Mouse (Mus musculus) midbrain, embryonic 12.5 days (tissue): ENCODE measurements around the gene Prss38. TPM values are rescaled to one million over a fixed set of nuclear protein-coding genes. Genes with fewer than 3 reads are reported as not detected.

Experiments used
- ATAC-seq: fragments of 200-750 bp; cut with Nextera tagmentation; 2 replicates; pipeline ENCODE4 v1.8.0; 2017; ENCODE audit warnings: low read depth, moderate TSS enrichment, moderate library complexity; ENCODE audit not compliant: low FRiP score
- H3K27ac ChIP-seq: fragments of 300-500 bp; sonication (generic); replicated peaks from 2 replicates; pipeline ENCODE4 v1.5.1; 2016; ENCODE audit warnings: mild to moderate bottlenecking
- H3K27me3 ChIP-seq: fragments of 300-500 bp; sonication (generic); 2 replicates; pipeline ENCODE4 v1.6.1; 2016; ENCODE audit warnings: mild to moderate bottlenecking
- H3K36me3 ChIP-seq: fragments of 300-500 bp; sonication (generic); 2 replicates; pipeline ENCODE4 v1.6.1; 2016
- H3K4me1 ChIP-seq: fragments of 300-500 bp; sonication (generic); 2 replicates; pipeline ENCODE4 v1.6.1; 2016
- H3K4me2 ChIP-seq: fragments of 300-500 bp; sonication (generic); replicated peaks from 2 replicates; pipeline ENCODE4 v1.6.1; 2016; ENCODE audit warnings: mild to moderate bottlenecking, moderate library complexity
- H3K4me3 ChIP-seq: fragments of 300-500 bp; sonication (generic); 2 replicates; pipeline ENCODE4 v1.5.1; 2016; ENCODE audit warnings: mild to moderate bottlenecking
- H3K9ac ChIP-seq: fragments of 300-500 bp; sonication (generic); replicated peaks from 2 replicates; pipeline ENCODE4 v1.6.1; 2016; ENCODE audit warnings: mild to moderate bottlenecking, moderate library complexity
- H3K9me3 ChIP-seq: fragments of 300-500 bp; sonication (generic); 2 replicates; pipeline ENCODE4 v1.6.1; 2016; ENCODE audit warnings: mild to moderate bottlenecking
- WGBS: fragments of 180-500 bp; shearing (Covaris S2); methylation state at CpG from one replicate; pipeline ENCODE4 v1.1.7; 2016; 5-methylcytosine and 5-hydroxymethylcytosine counted together
- polyA plus RNA-seq: library from polyadenylated mRNA; unstranded; fragments of >200 nt; fragmentation: Nextera tagmentation; extraction: Ambion mirVana; gene quantifications from 2 replicates; pipeline ENCODE4 v1.2.1, GENCODE M21; 2016

Prss38 gene
- polyA plus RNA-seq, 1 experiment from 2014 or later: 0.14 TPM

DNA sequence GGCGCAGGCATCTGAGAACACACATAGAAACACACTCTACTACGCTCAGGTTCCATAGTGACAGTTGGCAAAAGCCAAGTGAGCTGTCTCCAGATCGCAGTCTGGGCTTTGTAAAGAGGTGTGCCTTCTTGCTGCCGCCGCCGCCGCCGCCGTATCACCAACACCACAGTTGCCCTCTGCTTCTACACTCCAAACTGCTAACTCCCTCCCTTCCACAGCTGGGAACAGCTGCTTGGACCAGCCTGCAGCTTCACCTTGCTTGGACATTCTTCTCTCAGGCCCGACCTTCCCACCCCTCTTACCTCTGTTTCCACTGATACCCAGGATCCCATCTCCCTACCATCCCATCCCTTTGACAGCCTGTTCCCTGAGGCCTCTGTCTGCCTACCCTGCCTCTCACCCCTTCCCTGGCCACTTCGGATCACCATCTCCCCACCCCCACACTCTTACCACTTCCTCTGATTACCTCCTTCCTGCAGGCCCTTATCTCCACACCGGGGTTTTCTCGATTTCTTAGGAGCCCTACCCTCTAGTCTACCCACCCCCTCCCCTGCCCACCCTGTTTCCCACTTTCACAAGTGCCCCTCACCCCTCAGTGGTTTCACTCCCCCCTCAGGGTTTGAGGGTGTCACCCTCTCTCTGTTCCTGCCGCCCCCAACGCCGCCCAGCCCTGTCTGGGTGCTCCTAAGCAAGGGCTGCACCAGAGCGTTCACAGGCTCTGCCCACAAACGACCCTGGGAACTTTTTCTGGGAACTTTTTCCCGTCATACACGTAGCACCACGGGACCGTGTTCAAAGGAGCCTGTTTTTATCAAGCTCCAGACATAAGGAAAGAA lies 22.3 kb upstream of the Prss38 start:
- Histone ChIP-seq H3K9me3 (no peaks in the 10 kb centered on the region), H3K27me3 (no peaks in the 10 kb centered on the region), H3K9ac (no peak overlapping the region), H3K4me2 (no peak overlapping the region), H3K27ac (no peak overlapping the region), H3K4me3 (no peak overlapping the region), H3K4me1 (peaks cover 7% of the 10 kb centered on the region), H3K36me3 (no peaks in the 10 kb centered on the region)
- 67% methylated on average over 22 of the region's 22 CpGs for WGBS
- no peak for ATAC-seq

DNA sequence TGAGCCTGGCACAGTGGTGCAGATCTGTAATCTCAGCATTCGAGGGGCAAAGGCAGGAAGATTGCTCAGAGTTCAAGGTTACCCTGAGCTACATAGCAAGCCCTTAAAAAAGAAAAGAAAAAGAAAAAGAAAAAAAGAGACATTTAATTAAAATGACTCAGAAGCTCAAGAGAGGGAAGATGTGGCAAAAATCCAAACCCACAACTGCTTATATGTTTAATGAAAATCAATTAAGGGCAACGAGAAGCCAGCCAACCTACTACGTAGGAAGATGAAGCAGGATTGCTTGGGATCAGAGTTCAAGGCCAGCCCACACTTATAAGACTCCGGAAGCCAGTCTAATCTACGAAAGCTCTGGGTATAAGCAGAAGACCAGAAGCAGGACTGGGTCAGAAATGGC lies 19.0 kb upstream of the Prss38 start:
- H3K36me3 ChIP-seq: no peaks in the 10 kb centered on the region
- no peak overlapping the region for H3K27ac ChIP-seq
- no peaks in the 10 kb centered on the region for H3K9me3 ChIP-seq
- no peak overlapping the region for H3K9ac ChIP-seq
- 94% methylated on average over 5 of the region's 5 CpGs for WGBS
- no peak for ATAC-seq
- no peak overlapping the region for H3K4me3 ChIP-seq
- H3K4me1 ChIP-seq: peaks cover 7% of the 10 kb centered on the region
- no peaks in the 10 kb centered on the region for H3K27me3 ChIP-seq
- H3K4me2 ChIP-seq: no peak overlapping the region

DNA sequence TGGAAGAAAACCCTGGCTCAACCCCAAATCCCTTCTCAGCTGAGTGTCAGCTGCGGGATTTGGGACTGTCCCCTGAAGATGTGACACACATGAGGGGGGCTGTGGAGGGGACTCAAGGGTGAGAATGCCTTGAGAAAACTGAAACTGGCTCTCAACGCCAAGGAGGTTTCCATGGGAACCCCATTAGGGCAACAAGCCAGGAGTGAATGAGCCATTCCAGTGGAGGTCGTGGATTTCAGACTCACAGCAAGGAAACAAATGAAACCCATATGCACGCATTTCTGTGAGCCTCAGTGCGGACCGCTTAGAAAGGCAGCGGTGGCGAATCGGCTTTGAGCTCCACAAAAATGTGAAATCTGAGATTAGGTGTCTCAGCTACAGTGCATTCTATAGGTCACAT lies 18.1 kb upstream of the Prss38 start:
- H3K36me3 ChIP-seq: no peaks in the 10 kb centered on the region
- H3K4me3 ChIP-seq: no peak overlapping the region
- no peak overlapping the region for H3K27ac ChIP-seq
- WGBS: 25% methylated on average over 9 of the region's 9 CpGs
- H3K4me2 ChIP-seq: no peak overlapping the region
- no peaks in the 10 kb centered on the region for H3K9me3 ChIP-seq
- no peaks in the 10 kb centered on the region for H3K27me3 ChIP-seq
- H3K9ac ChIP-seq: no peak overlapping the region
- ATAC-seq: no peak
- H3K4me1 ChIP-seq: peaks cover 7% of the 10 kb centered on the region

DNA sequence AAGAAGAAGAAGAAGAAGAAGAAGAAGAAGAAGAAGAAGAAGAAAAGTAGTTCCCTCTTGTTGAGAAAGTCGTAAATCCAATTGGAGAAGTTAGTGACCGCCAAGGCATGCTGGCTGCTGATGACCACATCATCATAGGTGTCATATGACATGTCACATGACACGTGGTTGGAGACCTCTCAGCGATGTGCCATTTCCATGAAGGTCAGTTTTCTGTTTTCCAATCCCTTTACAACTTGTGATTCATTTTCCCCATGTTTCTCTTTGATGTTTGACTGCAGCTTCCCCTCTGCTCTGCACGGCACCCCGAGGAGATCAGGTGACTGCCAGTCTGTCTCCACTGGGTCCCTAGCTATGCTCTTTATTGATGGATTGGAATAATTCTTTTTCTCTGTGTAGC lies 16.8 kb upstream of the Prss38 start:
- no peak overlapping the region for H3K4me3 ChIP-seq
- 73% methylated on average over 6 of the region's 6 CpGs for WGBS
- 0 out of 2 replicates have a peak, but pooled peaks cover under 1% of the 10 kb centered on the region for H3K27me3 ChIP-seq
- H3K36me3 ChIP-seq: no peaks in the 10 kb centered on the region
- no peak overlapping the region for H3K9ac ChIP-seq
- peaks cover 7% of the 10 kb centered on the region for H3K4me1 ChIP-seq
- H3K4me2 ChIP-seq: no peak overlapping the region
- no peaks in the 10 kb centered on the region for H3K9me3 ChIP-seq
- ATAC-seq: no peak
- no peak overlapping the region for H3K27ac ChIP-seq

DNA sequence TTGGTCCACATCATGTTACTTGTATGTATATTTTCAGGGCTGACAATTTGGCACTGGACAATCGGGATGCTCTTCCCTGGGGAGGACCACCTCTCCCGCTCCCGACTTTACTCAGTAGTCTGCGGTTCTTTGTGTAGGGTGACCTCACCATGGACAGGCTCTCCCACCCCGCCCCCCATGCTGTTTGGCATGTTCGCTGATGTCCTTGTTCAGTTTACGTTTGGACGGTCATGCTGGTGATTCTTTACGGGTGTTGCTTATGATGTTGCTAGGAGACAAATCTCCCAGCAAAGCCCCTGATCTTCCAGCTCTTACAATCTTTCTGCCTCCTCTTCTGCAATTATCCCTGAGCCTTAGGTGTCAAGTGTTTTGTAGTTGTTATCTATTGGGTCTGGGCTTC lies 15.0 kb upstream of the Prss38 start:
- no peaks in the 10 kb centered on the region for H3K36me3 ChIP-seq
- no peaks in the 10 kb centered on the region for H3K9me3 ChIP-seq
- ATAC-seq: no peak
- H3K4me2 ChIP-seq: no peak overlapping the region
- H3K9ac ChIP-seq: no peak overlapping the region
- H3K27ac ChIP-seq: no peak overlapping the region
- WGBS: 49% methylated on average over 9 of the region's 9 CpGs
- H3K27me3 ChIP-seq: 0 out of 2 replicates have a peak, but pooled peaks cover 4% of the 10 kb centered on the region
- H3K4me3 ChIP-seq: no peak overlapping the region
- H3K4me1 ChIP-seq: peaks cover 7% of the 10 kb centered on the region; the same call in 1 of the 2 replicates

DNA sequence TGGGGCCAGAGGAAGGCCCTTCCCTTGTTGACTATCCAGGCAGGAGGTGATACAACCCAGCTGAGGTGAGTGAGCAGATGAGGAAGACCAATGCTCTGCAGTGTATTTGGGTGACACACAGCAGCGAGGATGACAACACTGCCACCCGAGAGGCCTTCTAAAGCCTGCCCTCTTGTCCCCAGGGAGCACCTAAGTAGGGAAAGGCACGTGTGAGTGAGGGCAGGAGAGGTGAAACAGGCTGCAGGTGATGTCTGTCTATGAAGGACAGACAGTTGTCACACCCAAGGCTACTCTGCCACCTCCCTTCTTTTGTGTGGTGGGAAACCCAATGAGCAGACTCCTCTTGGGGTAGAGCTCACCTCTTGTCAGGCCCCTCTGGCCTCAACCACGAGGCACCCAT lies 14.2 kb upstream of the Prss38 start:
- peaks cover 10% of the 10 kb centered on the region; the same call in 1 of the 2 replicates for H3K4me1 ChIP-seq
- H3K4me2 ChIP-seq: no peak overlapping the region
- 0 out of 2 replicates have a peak, but pooled peaks cover 4% of the 10 kb centered on the region for H3K27me3 ChIP-seq
- no peak overlapping the region for H3K27ac ChIP-seq
- H3K36me3 ChIP-seq: no peaks in the 10 kb centered on the region
- no peaks in the 10 kb centered on the region for H3K9me3 ChIP-seq
- no peak overlapping the region for H3K4me3 ChIP-seq
- no peak overlapping the region for H3K9ac ChIP-seq
- ATAC-seq: no peak
- 65% methylated on average over 4 of the region's 4 CpGs for WGBS

DNA sequence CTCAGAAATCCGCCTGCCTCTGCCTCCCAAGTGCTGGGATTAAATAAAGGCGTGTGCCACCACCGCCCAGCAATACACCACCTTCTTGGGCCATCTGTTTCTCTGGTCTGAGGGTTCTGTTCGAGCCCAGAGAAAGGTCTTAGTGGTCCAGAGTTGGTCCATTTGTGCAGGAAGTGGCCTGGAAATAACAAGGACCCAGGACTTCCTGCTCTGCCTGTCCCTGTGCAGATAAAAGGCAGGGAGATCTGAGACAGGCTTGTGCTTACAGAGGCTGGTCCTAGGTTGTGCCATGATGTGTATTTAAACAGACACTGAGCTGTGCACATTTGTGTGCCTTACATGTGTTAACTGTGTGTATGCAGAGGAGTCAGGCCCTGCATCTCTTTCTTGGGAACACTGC lies 13.3 kb upstream of the Prss38 start:
- 82% methylated on average over 4 of the region's 4 CpGs for WGBS
- H3K27ac ChIP-seq: no peak overlapping the region
- no peak for ATAC-seq
- no peaks in the 10 kb centered on the region for H3K9me3 ChIP-seq
- peaks cover 12% of the 10 kb centered on the region; the same call in 1 of the 2 replicates for H3K4me1 ChIP-seq
- no peak overlapping the region for H3K4me3 ChIP-seq
- H3K4me2 ChIP-seq: no peak overlapping the region
- H3K27me3 ChIP-seq: 0 out of 2 replicates have a peak, but pooled peaks cover 4% of the 10 kb centered on the region
- no peaks in the 10 kb centered on the region for H3K36me3 ChIP-seq
- H3K9ac ChIP-seq: no peak overlapping the region

DNA sequence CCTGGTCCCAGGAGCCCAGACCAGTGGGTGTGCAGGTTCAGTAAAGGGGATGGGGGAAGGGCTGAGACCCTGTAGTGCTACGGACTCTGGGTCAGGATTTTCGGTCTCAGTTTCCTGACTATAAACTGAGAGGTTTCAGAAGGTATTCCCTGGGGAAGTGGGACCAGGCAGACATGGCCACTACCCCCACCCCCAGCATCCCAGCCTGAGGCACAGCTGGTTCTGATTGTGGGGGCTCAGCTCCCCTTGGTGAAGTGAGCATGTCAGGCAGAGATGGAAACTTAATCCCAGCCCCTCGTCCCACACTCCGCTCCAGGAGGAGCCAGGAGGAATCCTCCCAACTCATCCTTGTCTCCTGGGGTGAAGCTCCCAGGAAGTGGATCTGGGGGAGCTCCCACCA lies 12.0 kb upstream of the Prss38 start:
- H3K27me3 ChIP-seq: 0 out of 2 replicates have a peak, but pooled peaks cover 4% of the 10 kb centered on the region
- WGBS: 51% methylated on average over 4 of the region's 4 CpGs
- H3K27ac ChIP-seq: no peak overlapping the region
- no peak overlapping the region for H3K4me2 ChIP-seq
- H3K4me1 ChIP-seq: peaks cover 6% of the 10 kb centered on the region; the same call in 1 of the 2 replicates
- no peak overlapping the region for H3K9ac ChIP-seq
- H3K4me3 ChIP-seq: no peak overlapping the region
- ATAC-seq: no peak
- H3K36me3 ChIP-seq: no peaks in the 10 kb centered on the region
- no peaks in the 10 kb centered on the region for H3K9me3 ChIP-seq

DNA sequence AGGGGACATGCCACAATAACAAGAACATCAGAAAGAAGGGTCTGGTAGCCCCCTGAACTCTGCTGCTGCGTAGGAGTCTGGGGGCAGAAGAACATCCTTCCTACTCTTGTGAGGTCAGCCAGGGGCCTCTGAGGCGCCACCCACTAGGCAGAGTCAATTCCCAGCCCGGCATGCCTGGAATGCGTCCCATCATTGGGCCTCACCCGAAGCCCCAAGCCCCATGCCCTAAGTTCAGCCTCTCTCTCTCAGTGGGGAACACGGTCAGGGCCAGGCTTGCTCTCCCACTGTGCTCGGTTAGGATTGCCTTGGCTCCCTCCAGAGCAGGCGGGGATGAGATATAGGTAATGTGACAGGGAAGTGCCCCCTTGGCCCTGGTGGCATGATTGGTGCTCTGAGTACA lies 9.7 kb upstream of the Prss38 start:
- 16% methylated on average over 8 of the region's 8 CpGs for WGBS
- Histone ChIP-seq H3K9ac (no peak overlapping the region), H3K4me1 (peaks cover 6% of the 10 kb centered on the region; the same call in 1 of the 2 replicates), H3K27me3 (0 out of 2 replicates have a peak, but pooled peaks cover 4% of the 10 kb centered on the region), H3K27ac (no peak overlapping the region), H3K4me3 (no peak overlapping the region), H3K9me3 (no peaks in the 10 kb centered on the region), H3K36me3 (no peaks in the 10 kb centered on the region), H3K4me2 (no peak overlapping the region)
- ATAC-seq: no peak

DNA sequence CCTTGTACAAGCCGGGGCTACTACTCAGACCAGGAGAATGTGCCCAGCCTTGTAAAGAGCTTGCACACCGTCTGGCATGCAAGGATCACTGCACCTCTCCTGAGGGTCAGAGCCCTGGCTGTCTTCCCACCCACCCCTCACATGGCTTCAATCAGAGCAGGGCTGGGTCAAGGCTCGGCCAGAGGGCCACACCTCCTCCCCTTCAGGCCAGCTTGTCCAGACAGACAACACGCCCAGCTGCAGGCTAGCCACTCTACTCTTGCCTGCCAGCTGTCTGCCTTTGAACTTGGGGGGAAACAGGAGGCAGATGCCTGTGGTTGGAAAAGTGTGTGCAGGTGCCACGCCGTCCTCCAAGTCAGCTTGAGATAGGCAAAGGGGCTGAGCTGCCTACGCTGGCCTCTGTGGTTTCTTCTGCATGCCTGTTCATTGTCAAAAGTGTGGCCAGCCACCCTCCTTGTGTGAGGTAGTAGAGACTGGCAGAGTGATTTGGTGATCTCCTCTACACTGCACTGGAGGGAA lies 9.0 kb upstream of the Prss38 start:
- H3K4me1 ChIP-seq: peaks cover 6% of the 10 kb centered on the region; the same call in 1 of the 2 replicates
- H3K27ac ChIP-seq: no peak overlapping the region
- H3K36me3 ChIP-seq: no peaks in the 10 kb centered on the region
- no peak overlapping the region for H3K4me3 ChIP-seq
- H3K27me3 ChIP-seq: 0 out of 2 replicates have a peak, but pooled peaks cover 4% of the 10 kb centered on the region
- no peaks in the 10 kb centered on the region for H3K9me3 ChIP-seq
- no peak for ATAC-seq
- no peak overlapping the region for H3K9ac ChIP-seq
- 51% methylated on average over 7 of the region's 7 CpGs for WGBS
- H3K4me2 ChIP-seq: no peak overlapping the region

DNA sequence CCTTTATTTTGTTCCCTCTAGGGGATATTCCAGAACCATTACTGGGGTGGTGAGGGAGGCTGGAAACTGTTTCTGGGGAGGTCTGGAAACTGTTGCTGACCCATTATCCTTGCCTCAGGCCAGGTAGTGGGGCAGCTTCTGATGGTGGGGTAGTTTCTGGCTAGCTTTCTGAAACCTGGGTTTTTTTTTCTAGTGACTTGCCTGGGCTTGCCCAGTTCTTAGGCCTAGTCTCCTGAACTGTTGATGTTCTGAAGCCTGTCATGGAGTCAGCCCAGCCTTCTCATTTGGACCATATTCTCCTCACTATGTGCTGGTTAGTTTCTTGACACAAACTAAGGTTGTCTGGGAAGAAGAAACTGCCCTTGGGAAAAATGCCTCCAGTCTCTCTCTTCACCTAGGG lies 4.1 kb upstream of the Prss38 start:
- H3K27me3 ChIP-seq: no peaks in the 10 kb centered on the region
- H3K4me3 ChIP-seq: no peak overlapping the region
- H3K4me2 ChIP-seq: no peak overlapping the region
- no peaks in the 10 kb centered on the region for H3K9me3 ChIP-seq
- no peak overlapping the region for H3K27ac ChIP-seq
- no peak overlapping the region for H3K9ac ChIP-seq
- H3K4me1 ChIP-seq: 0 out of 2 replicates have a peak, but pooled peaks cover 3% of the 10 kb centered on the region
- H3K36me3 ChIP-seq: no peaks in the 10 kb centered on the region
- no peak for ATAC-seq

DNA sequence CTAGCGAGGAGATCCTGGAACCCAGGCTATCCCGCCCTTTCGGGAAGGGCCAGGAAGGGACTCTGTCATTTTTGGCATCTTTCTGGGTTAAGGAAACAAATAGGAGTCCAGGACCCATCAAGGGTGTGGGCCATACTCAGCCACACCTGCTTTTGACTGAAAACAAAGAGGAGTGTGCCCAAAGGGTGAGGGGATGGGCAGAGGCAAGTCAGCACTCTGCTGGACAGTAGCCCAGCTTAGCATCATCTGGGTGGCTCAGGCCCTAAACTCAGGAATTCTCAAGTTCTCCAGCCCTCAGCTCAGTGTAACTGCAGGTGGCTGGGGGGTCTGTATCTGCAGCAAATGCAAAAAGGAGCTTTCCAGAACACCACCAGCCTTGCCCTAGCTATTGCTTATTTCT lies 2.5 kb upstream of the Prss38 start:
- WGBS: 88% methylated on average over 3 of the region's 3 CpGs
- Histone ChIP-seq H3K36me3 (no peaks in the 10 kb centered on the region), H3K4me2 (no peak overlapping the region), H3K27ac (no peak overlapping the region), H3K4me1 (no peaks in the 10 kb centered on the region), H3K9ac (no peak overlapping the region), H3K9me3 (no peaks in the 10 kb centered on the region), H3K27me3 (no peaks in the 10 kb centered on the region), H3K4me3 (no peak overlapping the region)
- ATAC-seq: no peak
